Mouse (Mus musculus) liver, adult (tissue): ENCODE results near the gene Tbx20.

Experiments used
- GATA4 ChIP-seq: IDR thresholded peaks from 2 replicates; pipeline ENCODE4 v1.6.1; 2014; ENCODE audit warnings: mild to moderate bottlenecking, low read length; ENCODE audit not compliant: insufficient replicate concordance

Gene Tbx20

GRCm38 (mm10) chr9:24774160-24774969, at the start of gene Tbx20:
Gene Tbx20 (minus strand): TSS chr9:24774303.
- no peak for TF ChIP-seq GATA4

- no peak for TF ChIP-seq GATA4
Measured at GRCm38 (mm10) chr9:24818511-24818910, 44.4 kb upstream of the Tbx20 start.

- TF ChIP-seq GATA4, result no peak
Measured at GRCm38 (mm10) chr9:24812461-24812860, 38.4 kb upstream of the Tbx20 start.

- TF ChIP-seq GATA4, result no peak
Measured at GRCm38 (mm10) chr9:24792110-24792509, 18.0 kb upstream of the Tbx20 start.

- TF ChIP-seq GATA4, result no peak
Measured at GRCm38 (mm10) chr9:24789396-24789795, 15.3 kb upstream of the Tbx20 start.

GRCm38 (mm10) chr9:24782338-24782737, 8.2 kb upstream of the Tbx20 start:
- no peak for TF ChIP-seq GATA4

- TF ChIP-seq GATA4, result no peak
Measured at GRCm38 (mm10) chr9:24780929-24781441, 6.9 kb upstream of the Tbx20 start.

GRCm38 (mm10) chr9:24780391-24780928, 6.4 kb upstream of the Tbx20 start:
- TF ChIP-seq GATA4, result no peak

- TF ChIP-seq GATA4, result no peak
Measured at GRCm38 (mm10) chr9:24779975-24780374, 5.9 kb upstream of the Tbx20 start.

- no peak for TF ChIP-seq GATA4
Measured at GRCm38 (mm10) chr9:24778571-24778970, 4.5 kb upstream of the Tbx20 start.

- no peak for TF ChIP-seq GATA4
Measured at GRCm38 (mm10) chr9:24777961-24778360, 3.9 kb upstream of the Tbx20 start.

DNA sequence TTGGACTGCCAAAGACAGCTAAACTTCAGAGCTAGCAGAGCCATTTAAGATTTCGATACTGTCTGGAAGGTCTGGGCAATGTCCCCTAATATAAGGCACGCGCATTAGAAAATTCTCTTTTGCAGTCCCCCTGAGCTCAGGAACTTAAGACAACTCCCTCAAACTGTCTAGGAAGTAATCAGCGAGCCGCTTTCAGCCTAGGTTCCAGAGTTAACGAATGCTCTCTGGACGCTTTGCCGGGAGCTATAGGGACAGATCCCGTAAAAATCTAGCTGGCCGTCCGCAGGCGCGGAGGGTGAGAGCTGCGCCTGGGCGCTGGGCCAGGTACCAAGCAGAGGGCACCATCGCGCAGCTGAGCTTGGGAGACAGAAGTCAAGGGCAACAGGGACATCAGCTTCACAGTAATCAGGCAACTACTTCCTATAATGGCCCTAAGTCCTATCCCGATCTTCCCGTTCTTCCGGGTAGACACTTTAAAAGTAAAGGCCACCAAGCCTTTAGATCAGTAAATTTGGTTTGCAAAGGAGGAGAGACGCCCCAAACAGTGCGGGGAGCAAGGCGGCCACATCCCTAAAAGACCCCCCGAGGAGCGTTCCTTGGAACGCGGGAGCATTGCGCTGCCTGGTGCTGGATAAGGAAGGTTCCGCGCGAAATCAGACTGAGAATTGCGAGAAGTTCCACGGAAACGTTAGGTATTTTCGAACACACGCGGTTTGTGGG, 3.2 kb upstream of the Tbx20 start:
- TF ChIP-seq GATA4, result no peak

- no peak for TF ChIP-seq GATA4
Measured at GRCm38 (mm10) chr9:24776487-24776886, 2.4 kb upstream of the Tbx20 start.

DNA sequence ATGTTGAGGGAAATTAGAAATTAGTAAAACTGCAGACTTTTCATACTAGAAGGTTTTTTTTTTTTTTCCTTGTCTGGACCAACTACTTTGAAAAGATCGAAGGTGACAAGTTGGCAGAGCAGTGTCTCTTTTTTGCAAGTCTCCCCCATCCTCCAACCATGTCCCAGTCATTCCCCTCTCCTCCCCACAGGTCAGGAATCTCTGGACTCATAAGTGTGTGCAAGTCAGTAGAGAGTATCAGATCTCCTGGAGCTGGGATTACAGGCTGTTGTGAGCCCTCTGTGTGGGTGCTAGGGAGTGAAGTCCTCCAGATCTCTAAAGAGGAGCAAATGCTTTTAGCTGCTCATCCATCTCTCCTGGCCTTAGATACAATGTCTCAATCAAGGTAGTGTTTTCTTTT, 1.5 kb upstream of the Tbx20 start:
- no peak for TF ChIP-seq GATA4

GRCm38 (mm10) chr9:24775001-24775400, 898 bp upstream of the Tbx20 start:
- TF ChIP-seq GATA4, result no peak

DNA sequence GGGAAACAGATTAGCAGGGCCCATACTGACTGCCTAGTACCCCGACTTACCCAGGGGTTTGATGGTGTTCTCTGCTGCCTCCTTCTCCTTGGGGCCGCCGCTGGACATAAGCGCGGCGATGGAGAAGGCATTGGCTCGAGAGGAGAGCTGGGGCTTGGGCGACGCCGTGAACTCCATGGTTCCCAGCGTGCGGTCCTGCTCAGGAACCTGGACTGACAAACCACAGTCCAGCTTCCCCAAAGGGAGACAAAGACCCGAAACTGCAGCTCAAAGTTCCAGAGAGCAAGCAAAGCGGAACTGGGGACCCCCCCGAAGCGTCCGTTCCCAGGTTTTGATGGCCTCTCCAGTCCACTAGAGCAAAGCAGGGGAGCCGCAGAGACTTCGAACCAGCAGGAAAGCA, 434 bp downstream of the Tbx20 start:
- no peak for TF ChIP-seq GATA4

- no peak for TF ChIP-seq GATA4
Measured at GRCm38 (mm10) chr9:24773171-24773570, 932 bp downstream of the Tbx20 start.
